Mouse (Mus musculus) embryonic facial prominence, embryonic 11.5 days (tissue): Measurements from ENCODE around the gene Zscan10. TPM values are rescaled to one million over a fixed set of nuclear protein-coding genes. Genes with fewer than 3 reads are reported as not detected.

ENCODE experiments used
- ATAC-seq: fragments of 200-750 bp; cut with Nextera tagmentation; replicated peaks from 2 replicates; pipeline ENCODE4 v1.8.0; 2017; ENCODE audit warnings: low read depth; ENCODE audit not compliant: insufficient number of reproducible peaks, low FRiP score, low TSS enrichment
- DNase-seq: peaks from one replicate; pipeline ENCODE4 v3.0.0-alpha.2; 2015; ENCODE audit warnings: low spot score
- H3K27ac ChIP-seq: fragments of 300-500 bp; sonication (generic); replicated peaks from 2 replicates; pipeline ENCODE4 v1.5.1; 2014; ENCODE audit warnings: mild to moderate bottlenecking, low read depth, low read length, control low read depth
- H3K27me3 ChIP-seq: fragments of 300-500 bp; sonication (generic); 2 replicates; pipeline ENCODE4 v1.6.1; 2014; ENCODE audit warnings: mild to moderate bottlenecking, low read length, moderate library complexity, mixed read lengths; ENCODE audit not compliant: control insufficient read depth, insufficient read depth
- H3K36me3 ChIP-seq: fragments of 300-500 bp; sonication (generic); replicated peaks from 2 replicates; pipeline ENCODE4 v1.6.1; 2014; ENCODE audit warnings: low read depth, mild to moderate bottlenecking, low read length, moderate library complexity, mixed read lengths; ENCODE audit not compliant: control insufficient read depth, insufficient read depth
- H3K4me1 ChIP-seq: fragments of 300-500 bp; sonication (generic); 2 replicates; pipeline ENCODE4 v1.6.1; 2014; ENCODE audit warnings: low read length, mixed read lengths; ENCODE audit not compliant: control insufficient read depth, insufficient read depth
- H3K4me2 ChIP-seq: fragments of 300-500 bp; sonication (generic); 2 replicates; pipeline ENCODE4 v1.6.1; 2014; ENCODE audit warnings: low read depth, mild to moderate bottlenecking, control low read depth, low read length, moderate library complexity
- H3K4me3 ChIP-seq: fragments of 300-500 bp; sonication (generic); 2 replicates; pipeline ENCODE4 v1.5.1; 2014; ENCODE audit warnings: low read depth, low read length, control low read depth
- H3K9ac ChIP-seq: fragments of 300-500 bp; sonication (generic); replicated peaks from 2 replicates; pipeline ENCODE4 v1.6.1; 2014; ENCODE audit warnings: mild to moderate bottlenecking, control low read depth, low read length
- H3K9me3 ChIP-seq: fragments of 300-500 bp; sonication (generic); replicated peaks from 2 replicates; pipeline ENCODE4 v1.6.1; 2016; ENCODE audit warnings: mild to moderate bottlenecking, low read length, inconsistent platforms, mixed read lengths; ENCODE audit not compliant: control insufficient read depth
- WGBS: fragments of 180-500 bp; shearing (Covaris S2); extraction: QIAGEN DNeasy Blood & Tissue Kit; methylation state at CpG from one replicate; pipeline ENCODE4 v1.1.7; 2014; 5-methylcytosine and 5-hydroxymethylcytosine counted together
- polyA plus RNA-seq: library from polyadenylated mRNA; unstranded; fragments of >200 nt; fragmentation: Nextera tagmentation; extraction: Ambion mirVana; gene quantifications from 2 replicates; pipeline ENCODE4 v1.2.1, GENCODE M21; 2014

The Zscan10 gene
- polyA plus RNA-seq, 1 experiment from 2014 or later, result 0.28 TPM

DNA sequence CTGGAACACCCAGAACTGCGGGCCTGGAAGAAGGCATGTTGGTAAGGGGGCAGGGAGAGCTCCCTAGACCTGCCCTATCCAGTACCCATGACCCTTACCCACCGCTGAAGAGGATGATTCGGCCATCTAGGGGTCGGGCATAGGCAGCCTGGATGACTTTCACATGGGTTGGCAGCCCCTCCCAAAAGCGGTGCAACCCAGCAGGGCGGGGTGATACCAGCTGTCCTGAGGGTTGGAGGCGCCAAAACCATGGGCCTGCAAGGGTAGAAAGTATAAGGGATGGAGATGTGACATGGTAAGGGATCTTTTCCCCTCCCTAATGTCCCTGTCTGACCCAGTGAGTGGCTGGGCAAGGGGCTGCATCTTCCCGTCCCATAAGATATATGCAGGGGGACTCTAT is 30.6 kb downstream of the Zscan10 start:
- Histone ChIP-seq H3K9ac (no peak overlapping the region), H3K27ac (no peak overlapping the region), H3K36me3 (no peaks in the 10 kb centered on the region), H3K4me1 (no peaks in the 10 kb centered on the region), H3K4me3 (no peak overlapping the region), H3K27me3 (no peaks in the 10 kb centered on the region), H3K4me2 (no peak overlapping the region), H3K9me3 (no peaks in the 10 kb centered on the region)
- 83% methylated on average over 8 of the region's 8 CpGs for WGBS
- ATAC-seq (no peak), DNase-seq (no peak)

DNA sequence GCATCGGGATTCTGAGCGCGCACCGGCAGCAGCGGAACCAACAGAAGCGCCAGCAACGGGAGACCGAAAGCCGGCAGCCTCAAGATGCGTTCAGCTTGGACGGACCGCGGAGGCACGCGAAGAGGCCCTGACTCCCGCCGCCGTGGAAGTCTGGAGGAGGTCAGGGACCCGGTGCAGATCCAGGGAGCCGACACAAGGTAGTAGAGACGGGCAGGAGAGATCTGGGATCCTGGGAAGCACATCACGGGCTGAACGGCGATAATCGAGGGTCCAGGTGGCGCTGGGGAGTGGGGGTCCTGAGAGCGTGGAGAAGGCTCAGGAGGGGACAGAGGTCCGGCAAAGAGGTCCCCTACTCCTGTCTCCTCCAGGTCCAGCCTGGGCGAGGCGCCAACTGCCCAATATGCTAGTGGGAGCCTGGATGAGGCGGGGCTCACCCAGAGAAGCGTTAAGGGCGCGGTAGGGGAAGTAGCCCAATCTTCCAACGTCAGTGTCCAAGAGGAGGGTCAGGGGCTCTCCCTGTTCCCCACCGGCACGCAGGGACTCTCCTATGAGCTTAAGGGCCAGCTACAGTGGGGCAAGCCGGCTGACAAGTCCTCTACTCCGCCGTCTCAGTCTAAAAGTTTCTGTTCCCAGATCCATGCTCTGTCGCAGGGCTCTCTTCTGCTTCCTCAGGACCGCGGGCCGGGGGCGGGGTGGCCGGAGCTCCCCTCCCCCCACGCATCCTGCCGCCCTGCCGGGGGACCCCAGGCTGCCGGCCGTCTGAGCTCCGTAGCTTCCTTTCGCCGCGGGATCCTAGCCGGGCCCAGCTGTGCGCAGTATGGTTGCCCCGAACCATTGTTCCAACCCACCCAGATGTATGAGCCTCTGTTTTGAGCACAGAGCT is 44.2 kb downstream of the Zscan10 start, which contains the start of gene Mmp25:
Mmp25 (minus strand) TSS at position 665 of the 883 bp plus-strand sequence.
- H3K36me3 ChIP-seq, result no peaks in the 10 kb centered on the region
- DNase-seq (peak; percentile 32), ATAC-seq (0 out of 2 replicates have a peak, but pooled peaks have one; percentile 49)
- H3K4me3 ChIP-seq, result peak within 1 kb of the TSS; percentile 40
- peak within 1 kb of the TSS; percentile 46 for H3K9ac ChIP-seq
- H3K9me3 ChIP-seq, result no peaks in the 10 kb centered on the region
- H3K27me3 ChIP-seq, result peaks cover 16% of the 10 kb centered on the region
- H3K4me1 ChIP-seq, result no peaks in the 10 kb centered on the region; the same call in 1 of the 2 replicates
- peak within 1 kb of the TSS; percentile 76 for H3K4me2 ChIP-seq
- no peak within 1 kb of the TSS for H3K27ac ChIP-seq
- under 1% methylated on average over 58 of the region's 58 CpGs for WGBS

DNA sequence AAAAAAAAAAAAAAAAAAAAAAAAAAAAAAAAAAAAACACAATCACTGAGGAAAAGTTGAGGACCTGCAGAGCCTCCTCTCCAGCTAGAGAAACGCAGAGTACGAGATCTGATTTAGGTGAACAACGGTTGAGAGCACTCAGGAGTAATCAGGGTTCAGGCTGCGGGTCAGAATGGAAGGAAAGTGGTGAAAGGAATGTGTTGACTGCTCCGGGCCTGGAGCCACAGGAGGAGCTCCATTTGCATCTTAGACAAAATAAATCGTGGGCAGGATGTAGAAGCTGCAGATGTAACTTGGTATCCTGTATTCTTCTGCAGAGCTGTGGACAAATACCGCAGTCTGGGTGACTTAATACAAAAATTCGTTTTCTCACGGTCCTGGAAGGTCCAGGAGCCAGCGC is 45.2 kb downstream of the Zscan10 start:
- DNase-seq, result no peak
- no peak overlapping the region for H3K9ac ChIP-seq
- no peak overlapping the region for H3K27ac ChIP-seq
- no peaks in the 10 kb centered on the region for H3K36me3 ChIP-seq
- peaks cover 16% of the 10 kb centered on the region for H3K27me3 ChIP-seq
- H3K4me2 ChIP-seq, result no peak overlapping the region
- H3K9me3 ChIP-seq, result no peaks in the 10 kb centered on the region
- no peaks in the 10 kb centered on the region; the same call in 1 of the 2 replicates for H3K4me1 ChIP-seq
- no peak overlapping the region for H3K4me3 ChIP-seq
- no peak for ATAC-seq
- 31% methylated on average over 10 of the region's 10 CpGs for WGBS

DNA sequence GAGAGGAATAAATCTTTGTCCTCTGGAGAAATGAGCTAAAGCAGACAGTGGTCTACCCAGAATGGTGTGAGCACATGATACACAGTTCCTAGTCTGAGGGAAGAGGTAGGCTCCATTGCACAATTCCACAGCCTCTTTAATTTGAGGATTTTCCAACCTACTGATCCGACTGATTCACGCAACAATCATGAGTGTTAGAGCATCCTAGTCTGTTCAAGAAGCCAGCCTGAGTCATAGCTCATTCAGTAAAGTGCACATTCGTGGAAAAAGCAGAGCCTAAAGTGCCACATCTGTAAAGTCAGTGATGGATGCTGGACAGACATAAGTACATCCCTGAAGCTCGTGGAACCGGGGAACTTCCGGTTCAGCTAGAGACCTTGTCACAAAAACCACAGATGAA is 50.7 kb downstream of the Zscan10 start:
- no peaks in the 10 kb centered on the region for H3K4me1 ChIP-seq
- DNase-seq, result no peak

DNA sequence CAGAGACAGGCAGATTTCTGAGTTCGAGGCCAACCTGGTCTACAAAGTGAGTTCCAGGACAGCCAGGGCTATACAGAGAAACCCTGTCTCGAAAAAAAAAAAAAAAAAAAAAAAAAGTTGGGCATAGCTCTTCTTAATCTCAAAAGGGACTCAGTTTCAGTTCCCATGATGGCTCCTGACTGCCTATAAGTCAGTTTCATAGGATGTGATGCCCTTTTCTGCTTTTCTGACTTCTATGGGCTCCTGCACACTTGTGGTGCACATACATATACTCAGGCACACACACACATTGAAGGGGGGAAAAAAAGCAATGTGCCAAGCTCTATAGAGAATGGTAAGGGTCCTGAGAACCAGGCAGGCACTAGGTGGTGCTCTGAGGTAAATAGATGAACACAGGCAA is 52.7 kb downstream of the Zscan10 start:
- Histone ChIP-seq H3K36me3 (no peaks in the 10 kb centered on the region), H3K9me3 (no peaks in the 10 kb centered on the region), H3K9ac (no peak overlapping the region), H3K4me2 (no peak overlapping the region), H3K4me1 (no peaks in the 10 kb centered on the region), H3K27ac (no peak overlapping the region), H3K4me3 (no peak overlapping the region), H3K27me3 (no peaks in the 10 kb centered on the region; the same call in 1 of the 2 replicates)
- DNase-seq (no peak), ATAC-seq (no peak)
- 71% methylated on average over 1 of the region's 2 CpGs for WGBS

More for the DNA sequence above, 50.7 kb downstream of the Zscan10 start:
- H3K4me2 ChIP-seq, result no peak overlapping the region
- ATAC-seq, result no peak
- H3K9me3 ChIP-seq, result no peaks in the 10 kb centered on the region
- no peak overlapping the region for H3K27ac ChIP-seq
- no peaks in the 10 kb centered on the region for H3K27me3 ChIP-seq
- H3K36me3 ChIP-seq, result no peaks in the 10 kb centered on the region
- H3K4me3 ChIP-seq, result no peak overlapping the region
- no peak overlapping the region for H3K9ac ChIP-seq
- WGBS, result 85% methylated on average over 6 of the region's 6 CpGs

GRCm38 (mm10) chr17:23654001-23654400 is 53.3 kb downstream of the Zscan10 start:
- Histone ChIP-seq H3K9me3 (no peaks in the 10 kb centered on the region), H3K9ac (no peak overlapping the region), H3K27me3 (no peaks in the 10 kb centered on the region; the same call in 1 of the 2 replicates), H3K27ac (no peak overlapping the region), H3K4me3 (no peak overlapping the region), H3K4me2 (no peak overlapping the region), H3K4me1 (no peaks in the 10 kb centered on the region), H3K36me3 (no peaks in the 10 kb centered on the region)
- ATAC-seq (no peak), DNase-seq (no peak)
- WGBS, result 61% methylated on average over 6 of the region's 6 CpGs

DNA sequence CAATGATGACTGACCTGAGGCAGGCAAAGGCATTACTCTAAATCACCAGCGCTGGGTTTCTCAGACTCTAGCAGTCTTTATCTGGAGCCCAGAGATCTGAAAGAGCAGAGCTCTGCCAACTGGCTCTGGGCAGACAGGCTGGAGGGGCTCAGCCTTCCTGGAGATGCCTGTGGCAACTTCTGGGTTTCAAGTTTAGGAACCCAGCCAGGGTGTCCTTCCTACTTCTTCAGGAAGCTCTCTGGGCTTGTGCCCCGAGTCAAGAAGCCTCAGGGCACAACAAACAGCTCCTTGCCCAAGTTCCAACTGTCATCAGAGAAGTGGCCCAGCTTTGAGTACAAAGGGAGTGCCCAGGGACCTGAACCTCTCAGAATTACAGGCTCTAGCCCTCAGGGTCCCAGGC is 53.8 kb downstream of the Zscan10 start:
- no peak for ATAC-seq
- no peaks in the 10 kb centered on the region for H3K4me1 ChIP-seq
- H3K9me3 ChIP-seq, result no peaks in the 10 kb centered on the region
- H3K9ac ChIP-seq, result no peak overlapping the region
- no peaks in the 10 kb centered on the region; the same call in 1 of the 2 replicates for H3K27me3 ChIP-seq
- no peak for DNase-seq
- H3K27ac ChIP-seq, result no peak overlapping the region
- no peaks in the 10 kb centered on the region for H3K36me3 ChIP-seq
- H3K4me3 ChIP-seq, result no peak overlapping the region
- 61% methylated on average over 2 of the region's 2 CpGs for WGBS
- no peak overlapping the region for H3K4me2 ChIP-seq

- no peak overlapping the region for H3K27ac ChIP-seq
- no peak overlapping the region for H3K9ac ChIP-seq
- WGBS, result 78% methylated on average over 3 of the region's 3 CpGs
- no peaks in the 10 kb centered on the region for H3K36me3 ChIP-seq
- DNase-seq (no peak), ATAC-seq (no peak)
- H3K9me3 ChIP-seq, result no peaks in the 10 kb centered on the region
- peaks cover 20% of the 10 kb centered on the region for H3K27me3 ChIP-seq
- H3K4me1 ChIP-seq, result no peaks in the 10 kb centered on the region
- no peak overlapping the region for H3K4me2 ChIP-seq
- no peak overlapping the region for H3K4me3 ChIP-seq
These were observed 57.8 kb downstream of the Zscan10 start for GRCm38 (mm10) chr17:23658450-23658849.
